Mouse (Mus musculus) intestine, embryonic 14.5 days (tissue): ENCODE data around the gene Txnrd3. TPM values are rescaled to one million over a fixed set of nuclear protein-coding genes. Genes with fewer than 3 reads are reported as not detected.

Experiments used
- ATAC-seq: fragments of 200-750 bp; cut with Nextera tagmentation; replicated peaks from 2 replicates; pipeline ENCODE4 v1.8.0; 2017; ENCODE audit warnings: low read depth, moderate number of reproducible peaks, moderate TSS enrichment, moderate library complexity; ENCODE audit not compliant: low FRiP score, low TSS enrichment
- DNase-seq: peaks from one replicate; pipeline ENCODE4 v3.0.0-alpha.2; 2018; ENCODE audit warnings: low spot score
- H3K27ac ChIP-seq: fragments of 300-500 bp; sonication (generic); 2 replicates; pipeline ENCODE4 v1.5.1; 2014; ENCODE audit warnings: low read depth, mild to moderate bottlenecking, control low read depth
- H3K27me3 ChIP-seq: fragments of 300-500 bp; sonication (generic); replicated peaks from 2 replicates; pipeline ENCODE4 v1.6.1; 2014; ENCODE audit warnings: low read length, control low read depth; ENCODE audit not compliant: control insufficient read depth, insufficient read depth
- H3K36me3 ChIP-seq: fragments of 300-500 bp; sonication (generic); 2 replicates; pipeline ENCODE4 v1.6.1; 2014; ENCODE audit warnings: low read length, control low read depth; ENCODE audit not compliant: control insufficient read depth, insufficient read depth
- H3K4me1 ChIP-seq: fragments of 300-500 bp; sonication (generic); replicated peaks from 2 replicates; pipeline ENCODE4 v1.6.1; 2014; ENCODE audit warnings: low read length, control low read depth, mixed read lengths; ENCODE audit not compliant: control insufficient read depth, insufficient read depth
- H3K4me2 ChIP-seq: fragments of 300-500 bp; sonication (generic); 2 replicates; pipeline ENCODE4 v1.6.1; 2014; ENCODE audit warnings: low read length
- H3K4me3 ChIP-seq: fragments of 300-500 bp; sonication (generic); 2 replicates; pipeline ENCODE4 v1.5.1; 2014; ENCODE audit warnings: low read depth, low read length, control low read depth, mixed read lengths
- H3K9ac ChIP-seq: fragments of 300-500 bp; sonication (generic); 2 replicates; pipeline ENCODE4 v1.6.1; 2014; ENCODE audit warnings: mild to moderate bottlenecking, low read length
- H3K9me3 ChIP-seq: fragments of 300-500 bp; sonication (generic); 2 replicates; pipeline ENCODE4 v1.6.1; 2016; ENCODE audit warnings: low read length, control low read depth; ENCODE audit not compliant: control insufficient read depth
- WGBS: fragments of 180-500 bp; shearing (Covaris S2); extraction: QIAGEN DNeasy Blood & Tissue Kit; methylation state at CpG from one replicate; pipeline ENCODE4 v1.1.7; 2014; 5-methylcytosine and 5-hydroxymethylcytosine counted together
- polyA plus RNA-seq: library from polyadenylated mRNA; unstranded; fragments of >200 nt; fragmentation: Nextera tagmentation; extraction: Ambion mirVana; gene quantifications from 2 replicates; pipeline ENCODE4 v1.2.1, GENCODE M21; 2014

The Txnrd3 gene
- polyA plus RNA-seq, 1 experiment from 2014 or later: 12.0 TPM

GRCm38 (mm10) chr6:89678522-89678921, 34.7 kb downstream of the Txnrd3 start:
- H3K9ac ChIP-seq: no peak overlapping the region
- 81% methylated on average over 4 of the region's 4 CpGs for WGBS
- no peak overlapping the region for H3K4me2 ChIP-seq
- no peak for ATAC-seq
- DNase-seq: no peak
- no peak overlapping the region for H3K4me3 ChIP-seq
- H3K4me1 ChIP-seq: no peaks in the 10 kb centered on the region
- H3K27me3 ChIP-seq: no peaks in the 10 kb centered on the region
- no peak overlapping the region for H3K27ac ChIP-seq
- H3K36me3 ChIP-seq: no peaks in the 10 kb centered on the region
- H3K9me3 ChIP-seq: no peaks in the 10 kb centered on the region

DNA sequence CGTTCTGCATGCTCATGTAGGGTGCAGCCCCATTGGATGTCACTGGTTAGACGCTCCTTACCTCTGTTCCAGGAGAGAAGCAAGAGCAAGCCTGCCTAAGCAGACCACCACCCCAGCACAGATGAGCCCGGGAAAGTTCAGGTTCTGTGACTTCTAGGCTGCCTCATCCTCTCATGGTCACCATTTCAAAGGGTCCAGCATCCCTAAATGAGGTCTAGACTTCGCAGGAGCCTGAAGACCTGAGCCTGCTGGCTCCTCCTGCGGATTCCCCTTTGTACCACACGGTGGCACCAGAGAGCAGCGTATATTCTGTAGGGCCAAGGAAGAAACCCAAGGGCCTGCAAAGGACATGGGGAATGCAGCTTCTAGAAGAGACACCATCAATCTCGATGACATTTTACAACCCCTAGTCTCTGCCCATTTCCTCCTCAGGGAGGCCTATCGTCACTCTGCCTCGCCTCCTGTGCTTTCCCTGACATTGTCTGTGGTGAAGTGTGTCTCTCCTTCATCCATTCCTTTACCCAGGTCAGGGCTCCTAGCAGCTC, 35.6 kb downstream of the Txnrd3 start:
- DNase-seq (peak; percentile 85), ATAC-seq (peak; percentile 72)
- Histone ChIP-seq H3K9ac (no peak overlapping the region), H3K9me3 (no peaks in the 10 kb centered on the region), H3K4me1 (no peaks in the 10 kb centered on the region), H3K36me3 (no peaks in the 10 kb centered on the region), H3K4me2 (no peak overlapping the region), H3K27ac (no peak overlapping the region), H3K4me3 (no peak overlapping the region), H3K27me3 (no peaks in the 10 kb centered on the region)
- 17% methylated on average over 10 of the region's 10 CpGs for WGBS

GRCm38 (mm10) chr6:89680155-89680554, 36.4 kb downstream of the Txnrd3 start:
- WGBS: 13% methylated on average over 8 of the region's 8 CpGs
- peak; percentile 61; the same call in 1 of the 2 replicates for ATAC-seq
- Histone ChIP-seq H3K36me3 (no peaks in the 10 kb centered on the region), H3K9me3 (no peaks in the 10 kb centered on the region), H3K27ac (no peak overlapping the region), H3K27me3 (no peaks in the 10 kb centered on the region), H3K9ac (no peak overlapping the region), H3K4me2 (no peak overlapping the region), H3K4me3 (no peak overlapping the region), H3K4me1 (no peaks in the 10 kb centered on the region)
- peak; percentile 96 for DNase-seq

DNA sequence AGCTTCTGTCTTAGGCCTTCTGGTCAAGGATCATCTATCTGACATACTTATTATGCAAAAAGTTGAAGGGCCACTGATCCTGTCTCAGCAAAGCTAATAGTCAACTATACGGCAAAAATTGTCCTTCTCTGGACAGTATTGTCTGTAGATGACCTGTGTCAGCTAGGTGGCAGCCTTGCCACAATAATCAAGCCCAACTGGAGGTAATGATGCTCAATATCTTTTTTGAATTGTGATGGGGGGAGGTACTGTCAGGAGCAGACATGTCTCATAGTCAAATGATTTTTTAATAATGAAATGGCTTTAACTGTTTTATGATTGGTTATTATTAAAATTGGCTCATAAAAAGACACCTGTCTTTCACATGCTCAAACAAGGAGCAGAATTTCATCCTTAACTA, 40.4 kb downstream of the Txnrd3 start:
- Histone ChIP-seq H3K9me3 (no peaks in the 10 kb centered on the region), H3K27ac (no peak overlapping the region), H3K4me1 (no peaks in the 10 kb centered on the region), H3K27me3 (no peaks in the 10 kb centered on the region), H3K4me2 (no peak overlapping the region), H3K4me3 (no peak overlapping the region), H3K36me3 (no peaks in the 10 kb centered on the region), H3K9ac (no peak overlapping the region)
- no peak for DNase-seq
- WGBS: 59% methylated on average over 1 of the region's 1 CpGs
- ATAC-seq: no peak

DNA sequence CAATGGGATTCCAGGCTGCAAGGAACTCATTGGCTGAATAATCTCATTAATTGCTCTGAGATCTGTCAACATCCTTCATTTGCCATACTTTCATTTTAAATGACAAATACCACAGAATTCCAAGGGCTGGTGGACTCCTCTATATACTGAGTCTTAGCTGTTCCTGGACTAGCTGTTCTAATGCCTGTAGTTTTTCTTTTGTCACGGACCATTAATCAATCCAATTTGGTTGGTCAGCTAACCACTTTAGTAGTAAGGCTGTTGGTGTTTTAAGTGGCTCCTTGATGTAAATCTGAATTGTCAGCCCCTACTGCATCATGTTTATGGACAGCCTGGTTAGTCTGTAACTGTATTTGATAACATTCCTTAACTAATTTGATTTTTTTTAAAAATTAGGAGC, 43.3 kb downstream of the Txnrd3 start:
- DNase-seq: no peak
- H3K27me3 ChIP-seq: no peaks in the 10 kb centered on the region
- no peak overlapping the region for H3K4me3 ChIP-seq
- H3K4me1 ChIP-seq: no peaks in the 10 kb centered on the region
- no peaks in the 10 kb centered on the region for H3K36me3 ChIP-seq
- H3K27ac ChIP-seq: no peak overlapping the region
- no peak for ATAC-seq
- H3K9ac ChIP-seq: no peak overlapping the region
- no peaks in the 10 kb centered on the region for H3K9me3 ChIP-seq
- H3K4me2 ChIP-seq: no peak overlapping the region
- WGBS: 83% methylated on average over 1 of the region's 1 CpGs

- H3K27me3 ChIP-seq: no peaks in the 10 kb centered on the region
- DNase-seq (no peak), ATAC-seq (no peak)
- 63% methylated on average over 2 of the region's 2 CpGs for WGBS
- H3K4me2 ChIP-seq: no peak overlapping the region
- H3K4me1 ChIP-seq: no peaks in the 10 kb centered on the region
- no peak overlapping the region for H3K9ac ChIP-seq
- no peak overlapping the region for H3K4me3 ChIP-seq
- no peak overlapping the region for H3K27ac ChIP-seq
- H3K9me3 ChIP-seq: no peaks in the 10 kb centered on the region
- H3K36me3 ChIP-seq: no peaks in the 10 kb centered on the region
Observed at GRCm38 (mm10) chr6:89706624-89707023, 62.8 kb downstream of the Txnrd3 start.

DNA sequence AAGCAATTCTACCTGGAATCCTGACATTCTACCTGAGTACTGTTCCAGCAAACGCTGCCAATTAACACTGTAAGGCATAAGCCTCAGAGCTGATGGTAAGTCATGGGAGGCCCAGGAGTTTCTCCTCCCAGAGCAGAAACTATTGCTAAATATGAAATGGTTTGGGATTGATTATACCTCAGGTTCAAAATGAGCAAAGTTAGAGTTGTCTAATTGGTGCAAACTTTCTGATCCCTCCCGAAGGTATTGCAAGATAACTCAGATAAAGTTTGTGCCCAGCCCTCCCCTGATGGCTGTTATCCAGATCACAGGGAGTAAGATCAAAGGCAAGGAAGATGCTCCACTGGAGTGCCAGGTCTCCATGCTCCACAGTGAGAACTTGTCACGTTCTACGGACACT, 63.5 kb downstream of the Txnrd3 start, which contains the start of gene Vmn1r40:
Vmn1r40 (plus strand) TSS at position 301 of the 400 bp plus-strand sequence.
- WGBS: 80% methylated on average over 4 of the region's 4 CpGs
- H3K36me3 ChIP-seq: no peaks in the 10 kb centered on the region
- H3K9ac ChIP-seq: no peak within 1 kb of the TSS
- H3K4me3 ChIP-seq: no peak within 1 kb of the TSS
- no peaks in the 10 kb centered on the region for H3K27me3 ChIP-seq
- DNase-seq (no peak), ATAC-seq (no peak)
- H3K27ac ChIP-seq: no peak within 1 kb of the TSS
- no peaks in the 10 kb centered on the region for H3K9me3 ChIP-seq
- no peak within 1 kb of the TSS for H3K4me2 ChIP-seq
- H3K4me1 ChIP-seq: no peaks in the 10 kb centered on the region

DNA sequence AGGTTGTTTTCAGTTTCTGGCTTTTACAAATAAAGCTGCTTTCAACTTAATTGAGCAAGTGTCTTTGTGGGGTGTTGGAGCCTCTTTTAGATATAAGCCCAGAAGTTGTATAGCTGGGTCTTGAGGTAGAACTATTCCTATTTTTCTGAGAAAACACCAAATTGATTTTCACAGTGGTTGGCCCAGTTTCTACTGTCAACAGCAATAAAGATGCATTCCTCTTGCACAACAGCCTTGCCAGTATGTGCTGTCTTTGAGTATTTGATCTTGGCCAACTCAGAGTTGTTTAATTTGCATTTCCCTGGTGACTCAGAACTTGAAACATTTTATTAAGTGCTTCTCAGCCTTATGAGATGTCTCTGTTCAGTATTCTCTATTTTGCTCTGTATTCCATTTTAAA, 74.3 kb downstream of the Txnrd3 start:
- Histone ChIP-seq H3K27ac (no peak overlapping the region), H3K4me3 (no peak overlapping the region), H3K4me2 (no peak overlapping the region), H3K4me1 (no peaks in the 10 kb centered on the region), H3K36me3 (no peaks in the 10 kb centered on the region), H3K9ac (no peak overlapping the region), H3K27me3 (no peaks in the 10 kb centered on the region), H3K9me3 (no peaks in the 10 kb centered on the region)
- ATAC-seq (no peak), DNase-seq (no peak)
